Mouse (Mus musculus): ENCODE results near the gene Macrod2.

Macrod2 gene

GRCm38 (mm10) chr2:140395179-140395578, at the start of gene Macrod2:
Macrod2 (plus strand) TSS chr2:140395309.
- peak; percentile 99 for DNase-seq

GRCm38 (mm10) chr2:140359905-140360304, 35.2 kb upstream of the Macrod2 start:
- peak; percentile 3 for DNase-seq

GRCm38 (mm10) chr2:140364804-140365203, 30.3 kb upstream of the Macrod2 start:
- no peak for DNase-seq

GRCm38 (mm10) chr2:140389525-140389924, 5.6 kb upstream of the Macrod2 start, which contains the start of gene Sel1l2:
Sel1l2 (minus strand) TSS chr2:140389706.
- no peak for DNase-seq

GRCm38 (mm10) chr2:140395744-140396231, 679 bp downstream of the Macrod2 start:
- peak; percentile 27 for DNase-seq

- DNase-seq, result no peak
Observed at GRCm38 (mm10) chr2:140425844-140426243, 30.7 kb downstream of the Macrod2 start.

GRCm38 (mm10) chr2:140427283-140427682, 32.2 kb downstream of the Macrod2 start:
- DNase-seq, result peak; percentile 50

GRCm38 (mm10) chr2:140439081-140439480, 44.0 kb downstream of the Macrod2 start:
- DNase-seq, result peak; percentile 62

GRCm38 (mm10) chr2:140448636-140449035, 53.5 kb downstream of the Macrod2 start:
- no peak for DNase-seq

- DNase-seq, result no peak
Observed at GRCm38 (mm10) chr2:140475770-140476169, 80.7 kb downstream of the Macrod2 start.

GRCm38 (mm10) chr2:140476891-140477290, 81.8 kb downstream of the Macrod2 start:
- DNase-seq, result no peak

GRCm38 (mm10) chr2:140482604-140483003, 87.5 kb downstream of the Macrod2 start:
- no peak for DNase-seq

GRCm38 (mm10) chr2:140497688-140498087, 102.6 kb downstream of the Macrod2 start:
- no peak for DNase-seq

- peak; percentile 11 for DNase-seq
Observed at GRCm38 (mm10) chr2:140500951-140501350, 105.8 kb downstream of the Macrod2 start.

- DNase-seq, result no peak
Observed at GRCm38 (mm10) chr2:140521472-140521871, 126.4 kb downstream of the Macrod2 start.

- DNase-seq, result no peak
Observed at GRCm38 (mm10) chr2:140530214-140530613, 135.1 kb downstream of the Macrod2 start.

GRCm38 (mm10) chr2:140532024-140532423, 136.9 kb downstream of the Macrod2 start:
- no peak for DNase-seq

GRCm38 (mm10) chr2:140532859-140533519, 137.9 kb downstream of the Macrod2 start:
- no peak for DNase-seq

- DNase-seq, result no peak
Observed at GRCm38 (mm10) chr2:140533621-140534020, 138.5 kb downstream of the Macrod2 start.

- no peak for DNase-seq
Observed at GRCm38 (mm10) chr2:140534583-140534982, 139.5 kb downstream of the Macrod2 start.

- DNase-seq, result no peak
Observed at GRCm38 (mm10) chr2:140535832-140536571, 140.9 kb downstream of the Macrod2 start.

- DNase-seq, result no peak
Observed at GRCm38 (mm10) chr2:140549286-140549685, 154.2 kb downstream of the Macrod2 start.

- DNase-seq, result no peak
Observed at GRCm38 (mm10) chr2:140561426-140561825, 166.3 kb downstream of the Macrod2 start.

- DNase-seq, result no peak
Observed at GRCm38 (mm10) chr2:140570874-140571273, 175.8 kb downstream of the Macrod2 start.

All from kidney, adult 9 months (tissue).